Mouse (Mus musculus) stomach, embryonic 16.5 days (tissue): ENCODE results near the gene Vav2. TPM values are rescaled to one million over a fixed set of nuclear protein-coding genes. Genes with fewer than 3 reads are reported as not detected.

Experiments
- ATAC-seq: fragments of 200-750 bp; cut with Nextera tagmentation; 2 replicates; pipeline ENCODE4 v1.8.0; 2017; ENCODE audit warnings: moderate number of reproducible peaks, moderate TSS enrichment; ENCODE audit not compliant: insufficient read depth, low FRiP score
- H3K27ac ChIP-seq: fragments of 300-500 bp; sonication (generic); 2 replicates; pipeline ENCODE4 v1.5.1; 2014; ENCODE audit warnings: low read length
- H3K27me3 ChIP-seq: fragments of 300-500 bp; sonication (generic); 2 replicates; pipeline ENCODE4 v1.6.1; 2014; ENCODE audit warnings: low read length, control low read depth, mixed read lengths; ENCODE audit not compliant: control insufficient read depth, insufficient read depth
- H3K36me3 ChIP-seq: fragments of 300-500 bp; sonication (generic); 2 replicates; pipeline ENCODE4 v1.6.1; 2014; ENCODE audit warnings: low read length; ENCODE audit not compliant: control insufficient read depth, insufficient read depth
- H3K4me1 ChIP-seq: fragments of 300-500 bp; sonication (generic); 2 replicates; pipeline ENCODE4 v1.6.1; 2014; ENCODE audit warnings: low read length, control low read depth, mixed read lengths; ENCODE audit not compliant: control insufficient read depth, insufficient read depth
- H3K4me2 ChIP-seq: fragments of 300-500 bp; sonication (generic); 2 replicates; pipeline ENCODE4 v1.6.1; 2014; ENCODE audit warnings: low read depth, low read length, mixed read lengths
- H3K4me3 ChIP-seq: fragments of 300-500 bp; sonication (generic); replicated peaks from 2 replicates; pipeline ENCODE4 v1.5.1; 2014; ENCODE audit warnings: mild to moderate bottlenecking, low read length
- H3K9ac ChIP-seq: fragments of 300-500 bp; sonication (generic); 2 replicates; pipeline ENCODE4 v1.6.1; 2014; ENCODE audit warnings: low read length
- H3K9me3 ChIP-seq: fragments of 300-500 bp; sonication (generic); replicated peaks from 2 replicates; pipeline ENCODE4 v1.6.1; 2016; ENCODE audit warnings: low read length, control low read depth; ENCODE audit not compliant: control insufficient read depth
- WGBS: fragments of 180-500 bp; shearing (Covaris S2); extraction: QIAGEN DNeasy Blood & Tissue Kit; methylation state at CpG from one replicate; pipeline ENCODE4 v1.1.7; 2014; 5-methylcytosine and 5-hydroxymethylcytosine counted together
- polyA plus RNA-seq: library from polyadenylated mRNA; unstranded; fragments of >200 nt; fragmentation: Nextera tagmentation; extraction: Ambion mirVana; gene quantifications from 2 replicates; pipeline ENCODE4 v1.2.1, GENCODE M21; 2015

Gene Vav2
- polyA plus RNA-seq, 1 experiment from 2014 or later, result 6.8 TPM

DNA sequence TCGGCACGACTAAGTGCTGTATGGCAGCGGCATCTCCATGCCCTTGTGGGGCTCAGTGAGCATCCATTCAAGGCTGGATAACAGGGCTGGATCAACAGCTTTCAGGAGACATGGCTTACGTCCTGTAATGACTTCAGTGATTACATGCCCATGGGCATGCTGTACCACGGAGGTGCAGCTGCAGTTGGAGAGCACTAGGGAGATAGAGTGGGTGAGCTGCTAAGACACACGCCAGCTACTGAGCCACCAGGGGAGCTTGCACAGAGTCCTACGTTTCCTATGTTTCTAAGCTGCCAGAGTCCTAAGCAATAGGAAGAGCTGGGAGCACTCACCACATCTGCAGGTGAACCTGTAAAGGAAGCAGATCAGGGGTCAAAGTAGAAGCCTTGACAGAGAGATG lies 148.0 kb downstream of the Vav2 start:
- Histone ChIP-seq H3K27ac (no peak overlapping the region), H3K9me3 (0 out of 2 replicates have a peak, but pooled peaks cover 4% of the 10 kb centered on the region), H3K27me3 (no peaks in the 10 kb centered on the region), H3K36me3 (peaks cover 16% of the 10 kb centered on the region), H3K4me3 (no peak overlapping the region), H3K4me2 (no peak overlapping the region), H3K4me1 (no peaks in the 10 kb centered on the region), H3K9ac (no peak overlapping the region)
- 93% methylated on average over 7 of the region's 7 CpGs for WGBS
- no peak for ATAC-seq

DNA sequence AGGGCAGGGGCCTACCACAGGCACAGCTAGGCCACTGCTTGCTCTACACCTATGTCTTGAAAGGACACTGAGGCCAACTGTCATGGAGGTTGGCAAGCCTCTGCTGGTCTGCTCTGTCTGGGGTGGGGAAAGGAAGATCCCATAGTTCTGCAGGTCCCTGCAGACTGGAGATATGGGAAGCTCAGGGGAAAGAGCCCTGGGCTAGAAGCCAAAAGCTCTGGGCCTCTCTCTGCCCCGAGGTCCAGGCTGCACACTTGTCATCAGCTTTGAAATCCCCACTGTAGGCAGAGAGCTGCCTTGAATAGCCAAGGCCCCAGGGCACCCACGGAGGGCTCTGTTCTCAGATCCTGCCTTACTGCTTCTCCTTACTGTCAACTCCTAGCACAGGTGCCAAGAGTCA lies 158.5 kb downstream of the Vav2 start:
- ATAC-seq, result no peak
- H3K4me2 ChIP-seq, result no peak overlapping the region
- H3K9me3 ChIP-seq, result no peaks in the 10 kb centered on the region
- H3K9ac ChIP-seq, result no peak overlapping the region
- no peaks in the 10 kb centered on the region for H3K4me1 ChIP-seq
- peaks cover 9% of the 10 kb centered on the region; the same call in 1 of the 2 replicates for H3K36me3 ChIP-seq
- no peaks in the 10 kb centered on the region for H3K27me3 ChIP-seq
- WGBS, result 73% methylated on average over 2 of the region's 2 CpGs
- H3K4me3 ChIP-seq, result no peak overlapping the region
- H3K27ac ChIP-seq, result no peak overlapping the region

DNA sequence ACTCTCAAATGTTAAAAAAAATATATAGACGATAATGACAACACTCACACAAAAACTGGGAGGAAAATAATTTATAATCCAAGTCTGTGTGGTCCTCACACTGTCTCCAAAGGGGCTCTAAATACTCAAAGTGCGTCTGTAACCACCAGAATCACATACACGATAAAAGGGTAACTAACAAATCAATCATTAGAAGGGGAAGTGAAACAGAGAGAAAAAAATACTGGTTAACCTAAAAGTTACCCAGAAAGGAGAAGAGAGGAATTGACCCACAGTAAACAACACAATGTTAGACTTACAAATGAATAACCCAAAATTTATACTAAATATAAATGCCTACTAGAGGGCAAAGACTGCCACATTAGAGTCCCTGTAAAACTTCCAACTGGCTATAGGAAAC lies 161.0 kb downstream of the Vav2 start:
- Histone ChIP-seq H3K4me3 (no peak overlapping the region), H3K9ac (no peak overlapping the region), H3K27ac (no peak overlapping the region), H3K36me3 (0 out of 2 replicates have a peak, but pooled peaks cover 6% of the 10 kb centered on the region), H3K27me3 (no peaks in the 10 kb centered on the region), H3K9me3 (no peaks in the 10 kb centered on the region), H3K4me2 (no peak overlapping the region), H3K4me1 (no peaks in the 10 kb centered on the region)
- no peak for ATAC-seq
- WGBS, result 80% methylated on average over 3 of the region's 3 CpGs

DNA sequence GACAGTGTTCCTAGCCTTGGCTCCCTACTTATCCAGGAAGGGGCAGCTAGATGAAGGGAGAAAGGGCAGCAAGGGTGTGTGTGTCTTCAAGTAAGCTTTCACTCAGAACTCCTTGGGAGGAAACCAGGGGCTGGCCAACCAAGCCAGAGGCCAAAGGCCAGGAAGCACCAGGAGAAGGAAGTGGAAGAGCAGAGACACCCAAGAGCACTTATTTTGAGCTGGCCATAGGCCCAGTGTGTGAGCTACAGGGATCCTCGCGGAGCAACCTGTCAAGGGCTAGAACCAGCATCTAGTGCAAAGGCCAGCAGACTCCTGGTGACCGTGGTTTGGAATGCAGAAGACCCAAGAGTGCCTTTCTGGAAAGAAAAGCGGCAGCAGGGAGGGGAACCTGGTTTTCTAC lies 163.8 kb downstream of the Vav2 start:
- Histone ChIP-seq H3K27me3 (no peaks in the 10 kb centered on the region), H3K4me2 (no peak overlapping the region), H3K9ac (no peak overlapping the region), H3K4me1 (no peaks in the 10 kb centered on the region), H3K4me3 (no peak overlapping the region), H3K9me3 (no peaks in the 10 kb centered on the region), H3K27ac (no peak overlapping the region), H3K36me3 (no peaks in the 10 kb centered on the region)
- WGBS, result 86% methylated on average over 4 of the region's 4 CpGs
- no peak for ATAC-seq

DNA sequence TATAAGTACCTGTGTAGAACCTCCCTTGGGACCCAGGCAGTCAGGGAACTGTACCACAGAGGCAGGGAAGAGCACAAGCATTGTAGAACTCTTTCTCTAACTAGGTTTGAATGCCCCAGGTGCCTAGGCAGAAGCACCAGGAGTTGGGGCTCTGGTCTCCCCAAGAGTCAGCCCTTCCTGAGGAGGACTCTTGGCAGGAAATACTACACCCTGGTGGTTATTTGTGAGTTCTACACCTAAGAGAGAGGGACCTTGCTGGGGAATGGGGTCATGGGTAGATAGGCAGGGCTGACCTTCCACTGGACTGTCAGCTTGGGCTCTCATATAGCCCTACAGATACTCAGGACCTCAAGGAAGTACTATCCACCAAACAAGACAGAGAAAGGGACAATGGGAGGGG lies 175.4 kb downstream of the Vav2 start:
- Histone ChIP-seq H3K4me1 (peaks cover 10% of the 10 kb centered on the region), H3K36me3 (no peaks in the 10 kb centered on the region), H3K4me3 (no peak overlapping the region), H3K27me3 (no peaks in the 10 kb centered on the region), H3K9ac (no peak overlapping the region), H3K9me3 (no peaks in the 10 kb centered on the region), H3K4me2 (no peak overlapping the region), H3K27ac (no peak overlapping the region)
- no peak for ATAC-seq

DNA sequence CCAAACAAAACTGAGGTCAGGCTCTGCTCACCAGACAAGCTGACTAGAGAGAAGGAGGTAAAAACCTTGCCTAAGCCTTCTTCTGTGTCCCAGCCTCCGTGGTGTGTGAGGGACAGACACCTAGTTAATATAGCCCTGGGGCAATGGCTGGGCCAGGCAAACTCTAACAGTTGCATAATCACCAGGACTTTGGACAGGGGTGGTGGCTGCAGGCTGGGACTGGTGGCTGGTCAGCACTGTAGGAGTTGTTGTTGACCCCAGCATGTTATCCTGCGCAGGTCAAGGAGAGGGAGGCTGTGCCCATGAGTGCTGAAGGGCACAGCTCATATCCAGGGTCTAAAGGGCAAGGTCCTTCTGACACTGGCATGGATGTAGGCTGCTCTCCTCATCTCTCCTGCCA lies 178.6 kb downstream of the Vav2 start, which contains the start of gene Sardh:
TSS of gene Sardh (minus strand) at position 127 of the 400 bp plus-strand sequence.
- peak within 1 kb of the TSS; percentile 59; the same call in 1 of the 2 replicates for H3K9ac ChIP-seq
- peak within 1 kb of the TSS; percentile 76 for H3K27ac ChIP-seq
- no peak within 1 kb of the TSS for H3K4me3 ChIP-seq
- WGBS, result 89% methylated on average over 2 of the region's 2 CpGs
- peaks cover 16% of the 10 kb centered on the region for H3K4me1 ChIP-seq
- H3K27me3 ChIP-seq, result no peaks in the 10 kb centered on the region
- peak within 1 kb of the TSS; percentile 48; the same call in 1 of the 2 replicates for H3K4me2 ChIP-seq
- H3K36me3 ChIP-seq, result no peaks in the 10 kb centered on the region
- no peak for ATAC-seq
- no peaks in the 10 kb centered on the region for H3K9me3 ChIP-seq

DNA sequence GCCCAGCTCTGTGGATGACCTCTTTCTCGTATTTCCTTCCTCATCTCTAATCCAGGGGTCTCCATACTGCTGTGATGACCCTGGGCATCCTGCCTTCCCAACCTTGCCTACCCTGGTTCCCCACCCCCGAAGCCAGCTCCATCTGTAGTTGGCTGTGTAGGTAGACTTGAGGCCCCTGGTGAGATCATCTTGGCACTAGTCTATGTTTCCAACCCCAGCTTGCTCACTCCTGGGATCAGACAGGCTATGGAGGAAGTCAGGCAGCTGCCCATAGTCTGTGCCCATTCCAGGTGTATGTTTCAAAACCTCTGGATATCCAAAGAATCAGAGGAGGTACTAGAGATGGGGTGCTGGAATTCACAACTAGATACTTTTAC lies 179.4 kb downstream of the Vav2 start:
- WGBS, result 32% methylated on average over 2 of the region's 2 CpGs
- Histone ChIP-seq H3K4me1 (peaks cover 16% of the 10 kb centered on the region), H3K9ac (no peak overlapping the region), H3K9me3 (no peaks in the 10 kb centered on the region), H3K27ac (peak overlapping the region; percentile 76), H3K27me3 (no peaks in the 10 kb centered on the region), H3K4me2 (peak overlapping the region; percentile 48; the same call in 1 of the 2 replicates), H3K4me3 (no peak overlapping the region), H3K36me3 (no peaks in the 10 kb centered on the region)
- no peak for ATAC-seq

DNA sequence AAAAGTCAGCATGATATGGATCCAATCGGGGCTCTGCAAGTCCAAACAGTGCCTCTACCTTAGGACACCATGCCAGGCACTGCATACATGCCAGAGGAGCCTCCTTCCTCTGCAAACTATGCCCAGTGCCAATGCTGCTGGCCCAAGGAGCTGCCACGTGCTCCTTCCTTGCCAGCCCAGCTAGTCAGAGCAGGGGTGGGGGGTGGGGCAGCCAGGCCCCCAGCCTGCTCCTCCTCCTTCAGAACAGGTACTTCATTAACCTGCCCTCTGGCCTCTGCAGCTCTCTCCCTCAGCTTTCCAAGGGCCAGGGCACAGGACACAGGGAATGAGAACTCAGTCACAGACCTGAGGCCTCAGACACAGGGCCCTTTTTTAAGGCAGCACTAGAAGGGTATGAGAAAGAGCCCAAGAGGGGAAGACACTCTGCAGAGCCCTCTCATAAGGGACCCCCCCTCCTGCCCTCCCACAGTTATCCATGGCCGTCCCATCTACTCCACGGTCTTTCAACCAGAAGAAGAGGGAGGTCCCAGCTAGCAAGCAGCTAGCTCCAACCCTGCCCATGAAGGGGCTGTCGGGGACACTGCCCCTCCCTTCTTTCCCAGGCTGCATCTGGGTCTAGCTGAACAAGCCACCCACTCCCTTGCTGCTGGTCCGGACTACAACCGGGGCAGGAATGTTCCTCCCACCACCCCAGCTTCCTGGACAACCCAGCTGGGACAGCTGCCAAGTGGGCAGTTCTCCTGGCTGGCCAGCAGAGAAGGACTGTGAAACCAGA lies 179.9 kb downstream of the Vav2 start:
- peak overlapping the region; percentile 76 for H3K27ac ChIP-seq
- peaks cover 16% of the 10 kb centered on the region for H3K4me1 ChIP-seq
- H3K27me3 ChIP-seq, result no peaks in the 10 kb centered on the region
- H3K9ac ChIP-seq, result peak overlapping the region; percentile 59
- H3K4me2 ChIP-seq, result peak overlapping the region; percentile 48
- H3K9me3 ChIP-seq, result no peaks in the 10 kb centered on the region
- peak; percentile 95 for ATAC-seq
- no peaks in the 10 kb centered on the region for H3K36me3 ChIP-seq
- 21% methylated on average over 7 of the region's 7 CpGs for WGBS
- peak overlapping the region; percentile 21 for H3K4me3 ChIP-seq

DNA sequence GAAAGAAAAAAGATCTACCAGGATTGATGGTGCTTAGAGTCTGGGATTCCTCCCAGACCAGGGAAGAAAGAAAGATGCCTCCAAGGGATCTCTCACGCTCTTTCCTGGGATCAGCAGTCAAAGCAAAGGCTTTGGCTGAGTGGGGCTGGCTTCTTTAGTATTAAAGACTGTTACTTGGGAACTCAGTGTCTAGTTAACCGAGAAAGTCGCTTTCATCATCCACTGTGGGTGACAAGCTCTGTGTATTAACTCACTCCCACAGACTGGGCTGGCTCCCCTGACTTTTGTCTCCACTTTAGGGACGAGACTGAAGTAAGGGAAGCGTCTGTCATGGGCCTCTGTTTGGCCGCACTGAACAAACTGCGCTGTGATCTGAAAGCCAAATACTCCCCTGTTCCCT lies 180.9 kb downstream of the Vav2 start:
- Histone ChIP-seq H3K9me3 (no peaks in the 10 kb centered on the region), H3K4me3 (peak overlapping the region; percentile 11; the same call in 1 of the 2 replicates), H3K4me1 (peaks cover 16% of the 10 kb centered on the region), H3K36me3 (no peaks in the 10 kb centered on the region), H3K27me3 (no peaks in the 10 kb centered on the region), H3K9ac (0 out of 2 replicates have a peak overlapping the region, but pooled peaks have one; percentile 3), H3K27ac (no peak overlapping the region; the same call in 1 of the 2 replicates), H3K4me2 (peak overlapping the region; percentile 48)
- WGBS, result 59% methylated on average over 7 of the region's 7 CpGs
- ATAC-seq, result no peak
